Mouse (Mus musculus): ENCODE results near the gene Shank2.

Gene Shank2

GRCm38 (mm10) chr7:144170686-144171085, 169.0 kb downstream of the Shank2 start:
- DNase-seq (ENCODE audit: low spot score in 2 of 2), result no peak

GRCm38 (mm10) chr7:144173869-144174268, 172.1 kb downstream of the Shank2 start:
- DNase-seq (ENCODE audit: low spot score in 2 of 2), result no peak

- DNase-seq (ENCODE audit: low spot score in 2 of 2), result no peak
Measured at GRCm38 (mm10) chr7:144174329-144174728, 172.6 kb downstream of the Shank2 start.

GRCm38 (mm10) chr7:144175025-144175424, 173.3 kb downstream of the Shank2 start:
- DNase-seq (ENCODE audit: low spot score in 2 of 2), result no peak

- DNase-seq (ENCODE audit: low spot score in 2 of 2), result no peak
Measured at GRCm38 (mm10) chr7:144175481-144176233, 173.9 kb downstream of the Shank2 start.

- DNase-seq (ENCODE audit: low spot score in 2 of 2), result no peak
Measured at GRCm38 (mm10) chr7:144176234-144176730, 174.6 kb downstream of the Shank2 start.

- no peak for DNase-seq (ENCODE audit: low spot score in 2 of 2)
Measured at GRCm38 (mm10) chr7:144179436-144179835, 177.7 kb downstream of the Shank2 start.

- DNase-seq (ENCODE audit: low spot score in 2 of 2), result peak; percentile 17 to 40
Measured at GRCm38 (mm10) chr7:144180885-144181284, 179.2 kb downstream of the Shank2 start.

GRCm38 (mm10) chr7:144187869-144188430, 186.2 kb downstream of the Shank2 start:
- DNase-seq (ENCODE audit: low spot score in 2 of 2), result no peak

GRCm38 (mm10) chr7:144189446-144189845, 187.7 kb downstream of the Shank2 start:
- DNase-seq (ENCODE audit: low spot score in 2 of 2), result no peak

GRCm38 (mm10) chr7:144198491-144198890, 196.8 kb downstream of the Shank2 start:
- no peak for DNase-seq (ENCODE audit: low spot score in 2 of 2)

- no peak for DNase-seq (ENCODE audit: low spot score in 2 of 2)
Measured at GRCm38 (mm10) chr7:144202017-144202682, 200.4 kb downstream of the Shank2 start.

- DNase-seq (ENCODE audit: low spot score in 2 of 2), result no peak
Measured at GRCm38 (mm10) chr7:144204290-144204689, 202.6 kb downstream of the Shank2 start.

- DNase-seq (ENCODE audit: low spot score in 2 of 2), result no peak
Measured at GRCm38 (mm10) chr7:144205161-144205560, 203.4 kb downstream of the Shank2 start.

GRCm38 (mm10) chr7:144205837-144206236, 204.1 kb downstream of the Shank2 start:
- peak; percentile 18 to 25 for DNase-seq (ENCODE audit: low spot score in 2 of 2)

GRCm38 (mm10) chr7:144206254-144206653, 204.5 kb downstream of the Shank2 start:
- no peak for DNase-seq (ENCODE audit: low spot score in 2 of 2)

GRCm38 (mm10) chr7:144207100-144207499, 205.4 kb downstream of the Shank2 start:
- DNase-seq (ENCODE audit: low spot score in 2 of 2), result peak in 1 of 2 experiments; percentile 23

- DNase-seq (ENCODE audit: low spot score in 2 of 2), result peak in 1 of 2 experiments; percentile 59
Measured at GRCm38 (mm10) chr7:144207849-144208248, 206.1 kb downstream of the Shank2 start.

- DNase-seq (ENCODE audit: low spot score in 2 of 2), result no peak
Measured at GRCm38 (mm10) chr7:144208628-144209027, 206.9 kb downstream of the Shank2 start.

- DNase-seq (ENCODE audit: low spot score in 2 of 2), result no peak
Measured at GRCm38 (mm10) chr7:144210526-144210925, 208.8 kb downstream of the Shank2 start.

GRCm38 (mm10) chr7:144212694-144213093, 211.0 kb downstream of the Shank2 start:
- no peak for DNase-seq (ENCODE audit: low spot score in 2 of 2)

GRCm38 (mm10) chr7:144217192-144217591, 215.5 kb downstream of the Shank2 start:
- peak; percentile 51 to 70 for DNase-seq (ENCODE audit: low spot score in 2 of 2)

- DNase-seq (ENCODE audit: low spot score in 2 of 2), result no peak
Measured at GRCm38 (mm10) chr7:144228683-144229082, 227.0 kb downstream of the Shank2 start.

Measured in urinary bladder, postnatal 36 days (tissue).